Mouse (Mus musculus): ENCODE measurements around the gene Mmp10. TPM values are rescaled to one million over a fixed set of nuclear protein-coding genes. Genes with fewer than 3 reads are reported as not detected.
A peak's percentile ranks its signal among the peaks of the same experiment; 100 is the strongest.

The Mmp10 gene
- total RNA-seq, 2 experiments from 2014 or later = not detected

- TF ChIP-seq CTCF (conservative IDR thresholded peaks at IDR 0.05) = no peak
- Histone ChIP-seq H3K27ac (no peak overlapping the region), H3K4me3 (no peak overlapping the region)
- no peak for DNase-seq (ENCODE audit: low spot score in 2 of 2)
Measured at GRCm38 (mm10) chr9:7545920-7546319, 43.8 kb downstream of the Mmp10 start.

GRCm38 (mm10) chr9:7551943-7552342, 49.8 kb downstream of the Mmp10 start:
- no peak overlapping the region for H3K4me3 ChIP-seq
- no peak for TF ChIP-seq CTCF (conservative IDR thresholded peaks at IDR 0.05)
- DNase-seq (ENCODE audit: low spot score in 2 of 2) = no peak
- no peak overlapping the region for H3K27ac ChIP-seq

- H3K27ac ChIP-seq = no peak overlapping the region
- TF ChIP-seq CTCF (conservative IDR thresholded peaks at IDR 0.05) = no peak
- no peak overlapping the region for H3K4me3 ChIP-seq
- DNase-seq (ENCODE audit: low spot score in 2 of 2) = no peak
Measured at GRCm38 (mm10) chr9:7553536-7553935, 51.4 kb downstream of the Mmp10 start.

GRCm38 (mm10) chr9:7554382-7554781, 52.2 kb downstream of the Mmp10 start:
- peak; percentile 74 for TF ChIP-seq CTCF (conservative IDR thresholded peaks at IDR 0.05)
- no peak overlapping the region for H3K27ac ChIP-seq
- H3K4me3 ChIP-seq = no peak overlapping the region
- DNase-seq (ENCODE audit: low spot score in 2 of 2) = peak in 1 of 2 experiments; percentile 16

GRCm38 (mm10) chr9:7558221-7559017, 56.3 kb downstream of the Mmp10 start, which contains the start of gene Mmp8:
Mmp8 (plus strand) TSS chr9:7558456.
- no peak for TF ChIP-seq CTCF (conservative IDR thresholded peaks at IDR 0.05)
- Histone ChIP-seq H3K27ac (no peak within 1 kb of the TSS), H3K4me3 (no peak within 1 kb of the TSS)
- DNase-seq (ENCODE audit: low spot score in 2 of 2) = no peak

Other genes starting within 250 kb of the Mmp10 start
- under 1 TPM in 1 of 2 experiments, not detected in 1; 0.18 TPM for gene Mmp13, start 229.8 kb upstream of the Mmp10 start, total RNA-seq (2021)
- gene Mmp12, start 158.0 kb upstream of the Mmp10 start, total RNA-seq (2021) = not detected
- not detected for gene Mmp1b, start 114.3 kb upstream of the Mmp10 start, total RNA-seq (2021)
- not detected for gene Mmp3, start 56.5 kb upstream of the Mmp10 start, total RNA-seq (2021)
- not detected for gene Mmp8, start 56.1 kb downstream of the Mmp10 start, total RNA-seq (2021)
- gene Mmp27, start 69.0 kb downstream of the Mmp10 start, total RNA-seq (2021) = not detected
- not detected for gene Mmp20, start 125.9 kb downstream of the Mmp10 start, total RNA-seq (2021)
- not detected for gene Mmp7, start 189.7 kb downstream of the Mmp10 start, total RNA-seq (2021)

All from layer of hippocampus, adult 2 months (tissue).